Mouse (Mus musculus) T-helper 17 cell (primary cell): ENCODE data around the gene Prr36.

Source experiments
- in situ Hi-C, 2 experiments: fragments of 300-600 bp; cut with MboI, MseI; formaldehyde crosslinking; loops; 1 replicate in 1 of 2; 2 replicates in 1 of 2; pipeline ENCODE4 v1.15.1; 2025; ENCODE audit warnings: high pct_unique_total_duplicates in 2 of 2

Gene Prr36

GRCm38 (mm10) chr8:4206182-4207015 lies 10.9 kb downstream of the Prr36 start:
- in situ Hi-C loops = no loop called here

- in situ Hi-C loops = no loop called here
These were observed 11.8 kb downstream of the Prr36 start for GRCm38 (mm10) chr8:4205246-4206123.

- in situ Hi-C loops = no loop called here
These were observed 15.9 kb downstream of the Prr36 start for GRCm38 (mm10) chr8:4201321-4201720.

- in situ Hi-C loops = no loop called here
These were observed 23.7 kb downstream of the Prr36 start for GRCm38 (mm10) chr8:4193588-4193894.

GRCm38 (mm10) chr8:4192807-4193587 lies 24.3 kb downstream of the Prr36 start:
- in situ Hi-C loops = no loop called here

- in situ Hi-C loops = no loop called here
These were observed 25.0 kb downstream of the Prr36 start for GRCm38 (mm10) chr8:4192305-4192704.

- in situ Hi-C loops = no loop called here
These were observed 28.1 kb downstream of the Prr36 start for GRCm38 (mm10) chr8:4189031-4189722.

- in situ Hi-C loops = no loop called here
These were observed 28.7 kb downstream of the Prr36 start for GRCm38 (mm10) chr8:4188605-4189004.

- in situ Hi-C loops = no loop called here
These were observed 31.1 kb downstream of the Prr36 start for GRCm38 (mm10) chr8:4186151-4186550.

GRCm38 (mm10) chr8:4183409-4183808 lies 33.9 kb downstream of the Prr36 start:
- in situ Hi-C loops = no loop called here

GRCm38 (mm10) chr8:4174018-4174417 lies 43.2 kb downstream of the Prr36 start:
- in situ Hi-C loops = loop anchor here in 1 of 2 experiments (25.0 kb wide), 2 partner anchors 438 to 937 kb away; partner anchors contain the start of gene Zfp958

- in situ Hi-C loops = loop anchor here in 1 of 2 experiments (25.0 kb wide), 2 partner anchors 440 to 935 kb away; partner anchors contain the start of gene Zfp958
These were observed 44.8 kb downstream of the Prr36 start for GRCm38 (mm10) chr8:4172486-4172885.

- in situ Hi-C loops = loop anchor here (5.0 to 25.0 kb wide), 8 partner anchors 74 to 953 kb away; partner anchors contain the start of genes Pet100 (in 1 of the 2), Shcbp1 (in 1 of the 2), Stxbp2 (in 1 of the 2) and Xab2 (in 1 of the 2)
These were observed 49.3 kb downstream of the Prr36 start for GRCm38 (mm10) chr8:4167918-4168317.

- in situ Hi-C loops = loop anchor here (5.0 to 25.0 kb wide), 8 partner anchors 75 to 952 kb away; partner anchors contain the start of genes Pet100 (in 1 of the 2), Shcbp1 (in 1 of the 2), Stxbp2 (in 1 of the 2) and Xab2 (in 1 of the 2)
These were observed 50.3 kb downstream of the Prr36 start for GRCm38 (mm10) chr8:4166881-4167525.

- in situ Hi-C loops = loop anchor here (5.0 to 25.0 kb wide), 8 partner anchors 76 to 951 kb away; partner anchors contain the start of genes Pet100 (in 1 of the 2), Shcbp1 (in 1 of the 2), Stxbp2 (in 1 of the 2) and Xab2 (in 1 of the 2)
These were observed 51.2 kb downstream of the Prr36 start, which contains the start of gene Evi5l for GRCm38 (mm10) chr8:4165852-4166751. TSS of gene Evi5l (plus strand) at chr8:4166567.

GRCm38 (mm10) chr8:4165176-4165851 lies 51.9 kb downstream of the Prr36 start:
- in situ Hi-C loops = loop anchor here (5.0 to 25.0 kb wide), 8 partner anchors 77 to 951 kb away; partner anchors contain the start of genes Pet100 (in 1 of the 2), Shcbp1 (in 1 of the 2), Stxbp2 (in 1 of the 2) and Xab2 (in 1 of the 2)

GRCm38 (mm10) chr8:4162786-4163185 lies 54.5 kb downstream of the Prr36 start:
- in situ Hi-C loops = loop anchor here (10.0 to 25.0 kb wide), 5 partner anchors 450 to 948 kb away; partner anchors contain the start of genes Shcbp1 (in 1 of the 2) and Zfp958 (in 1 of the 2)
